Mouse (Mus musculus) cortical plate, adult 2 months (tissue): ENCODE measurements around the gene Sag.

Experiments used
- CTCF ChIP-seq: fragments of 200-500 bp; IDR thresholded peaks from 2 replicates; pipeline ENCODE4 v1.5.1; 2011; ENCODE audit warnings: mild to moderate bottlenecking, control low read depth, low read length; ENCODE audit not compliant: insufficient read depth; ENCODE audit errors: extremely low read depth
- POLR2A ChIP-seq: fragments of 200-500 bp; IDR thresholded peaks from 2 replicates; pipeline ENCODE4 v1.6.1; 2011; ENCODE audit warnings: mild to moderate bottlenecking, low read length, control low read depth; ENCODE audit not compliant: insufficient read depth; ENCODE audit errors: extremely low read depth

DNA sequence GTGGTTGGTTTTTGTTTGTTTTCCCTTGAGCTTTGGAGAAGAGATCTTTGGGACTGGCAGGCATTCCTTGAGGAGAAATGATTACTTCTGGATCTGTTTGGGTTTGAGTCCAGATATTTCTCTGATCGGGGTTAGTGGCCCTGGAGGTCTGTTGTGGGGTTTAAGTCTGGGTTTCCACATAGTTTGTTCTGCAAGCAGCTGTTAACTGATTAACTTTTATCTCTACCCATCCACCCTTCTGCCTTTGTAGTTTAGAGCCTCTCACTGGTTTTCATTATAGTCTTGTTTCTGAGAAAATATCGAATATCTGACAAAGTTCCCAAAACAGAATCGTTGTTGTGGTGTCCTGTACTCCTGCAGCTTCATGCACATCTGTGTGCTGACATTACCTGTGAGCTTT is 39.7 kb upstream of the Sag start:
- no peak for TF ChIP-seq POLR2A
- TF ChIP-seq CTCF: no peak
